Mouse (Mus musculus): ENCODE measurements around the gene Cdkal1.

Gene Cdkal1

DNA sequence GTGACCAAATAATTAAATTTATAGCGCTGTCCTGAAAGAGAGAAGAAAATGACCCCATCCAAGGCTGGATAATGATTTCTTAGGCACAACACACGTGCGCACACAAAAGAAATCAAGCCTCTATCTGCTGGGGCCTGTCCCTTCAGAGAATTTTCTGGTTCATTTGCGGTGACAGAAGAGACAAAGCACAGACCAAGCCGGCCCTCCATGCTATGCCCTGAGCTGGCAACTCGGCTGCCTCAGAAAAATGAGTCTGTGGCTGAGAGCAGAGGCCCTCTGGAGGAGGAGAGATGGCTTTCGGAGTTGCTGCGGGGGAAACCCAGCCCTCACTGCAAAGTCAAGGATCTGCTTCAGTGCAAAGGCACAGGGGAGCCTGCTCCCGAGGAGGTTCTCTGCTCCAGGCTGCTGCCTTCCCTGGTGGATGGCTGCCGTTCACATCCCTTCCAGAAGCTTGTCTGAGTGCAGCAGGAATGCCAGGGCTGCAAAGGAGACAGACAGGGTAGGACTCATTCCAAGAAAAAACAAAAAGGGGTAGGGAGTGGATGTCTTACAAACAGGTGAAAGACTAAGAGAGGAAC, 633.1 kb downstream of the Cdkal1 start:
- no peak for DNase-seq

DNA sequence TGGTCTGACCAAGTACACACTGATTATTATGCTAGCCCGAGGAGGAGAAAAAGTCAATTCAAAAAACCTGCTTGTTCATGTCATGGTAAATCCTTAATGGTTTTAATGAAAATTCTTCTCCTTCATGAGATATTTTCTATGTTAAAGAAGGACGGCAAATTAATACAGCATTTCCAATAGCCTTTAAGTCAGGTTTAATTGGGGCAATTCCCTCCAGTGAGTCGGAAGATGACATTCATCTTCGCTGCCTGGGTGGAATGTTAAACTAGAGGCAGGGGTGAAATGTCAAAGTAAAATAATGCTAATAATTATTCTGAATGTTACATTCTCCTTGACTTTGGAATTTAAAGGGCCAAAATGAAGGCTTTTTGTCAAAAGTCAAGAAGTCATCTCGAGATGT, 633.8 kb downstream of the Cdkal1 start:
- no peak for DNase-seq

DNA sequence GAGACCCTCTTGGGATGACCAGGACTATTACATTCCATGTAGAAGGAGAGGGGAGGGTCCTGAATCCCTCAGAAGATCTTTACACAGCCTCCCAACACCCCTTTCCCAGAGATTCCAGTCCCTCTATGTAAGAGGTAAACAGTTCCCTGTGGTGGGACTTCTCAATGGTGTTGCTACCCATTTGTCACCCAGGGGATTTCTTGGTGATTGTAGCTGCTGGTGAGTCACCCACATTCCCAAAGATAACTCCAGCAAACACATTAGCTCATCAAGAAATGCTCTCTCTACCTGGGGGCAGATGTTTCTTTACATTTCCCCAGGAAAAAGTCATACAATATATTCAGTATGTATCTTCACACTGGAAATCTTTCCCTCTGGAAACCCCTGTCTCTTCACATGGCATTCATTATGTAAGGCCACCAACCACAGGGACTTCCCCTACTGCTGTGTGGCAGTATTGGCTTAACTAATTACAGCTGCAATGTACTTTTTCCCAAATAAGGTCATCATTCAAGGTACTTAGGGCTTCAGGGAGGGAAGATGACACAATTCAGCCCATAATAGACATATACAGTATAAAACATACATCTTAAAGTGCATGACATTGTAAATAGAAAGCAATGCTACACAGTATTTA, 636.8 kb downstream of the Cdkal1 start:
- no peak for DNase-seq

GRCm38 (mm10) chr13:29210159-29211021, 645.1 kb downstream of the Cdkal1 start:
- DNase-seq, result no peak

DNA sequence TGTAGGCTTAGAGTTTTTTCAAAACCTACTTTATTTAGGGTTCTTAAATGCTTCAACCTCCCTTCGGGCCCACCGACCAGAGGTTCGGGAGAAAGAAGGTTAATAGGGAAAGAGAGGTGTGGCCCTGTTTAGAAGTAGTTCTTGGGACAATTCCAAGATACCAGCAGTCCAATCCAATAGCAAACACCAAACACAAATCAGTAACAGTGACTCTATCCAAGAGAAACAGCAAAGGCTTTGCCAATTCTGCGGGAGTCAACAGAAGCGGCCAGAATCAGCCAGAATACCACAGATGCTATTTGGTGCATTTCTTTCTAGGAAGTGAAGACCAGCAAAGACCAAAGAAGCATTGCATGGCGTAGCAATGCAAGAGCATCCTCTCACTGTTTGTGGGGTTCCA, 646.7 kb downstream of the Cdkal1 start:
- DNase-seq, result no peak

DNA sequence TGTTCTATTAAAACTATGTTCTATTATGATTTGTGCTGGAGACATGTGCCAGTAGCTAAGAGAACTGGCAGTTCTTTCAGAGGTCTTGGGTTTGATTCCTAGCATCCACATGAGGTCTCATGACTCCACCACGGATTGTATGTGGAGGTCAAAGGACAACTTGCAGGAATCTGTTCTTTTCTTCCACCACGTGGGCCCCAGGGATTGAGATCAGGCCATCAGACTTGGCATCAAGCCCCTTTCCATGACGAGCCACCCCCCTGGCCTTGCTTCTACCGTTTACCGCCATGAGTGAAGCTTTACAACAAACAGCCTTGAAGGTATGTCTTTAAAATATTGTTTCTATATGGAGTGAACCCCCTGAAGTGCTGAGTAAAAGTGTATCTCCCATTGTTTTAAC, 651.6 kb downstream of the Cdkal1 start:
- DNase-seq, result no peak

GRCm38 (mm10) chr13:29203426-29203825, 652.0 kb downstream of the Cdkal1 start:
- no peak for DNase-seq

GRCm38 (mm10) chr13:29202562-29202961, 652.9 kb downstream of the Cdkal1 start:
- no peak for DNase-seq

DNA sequence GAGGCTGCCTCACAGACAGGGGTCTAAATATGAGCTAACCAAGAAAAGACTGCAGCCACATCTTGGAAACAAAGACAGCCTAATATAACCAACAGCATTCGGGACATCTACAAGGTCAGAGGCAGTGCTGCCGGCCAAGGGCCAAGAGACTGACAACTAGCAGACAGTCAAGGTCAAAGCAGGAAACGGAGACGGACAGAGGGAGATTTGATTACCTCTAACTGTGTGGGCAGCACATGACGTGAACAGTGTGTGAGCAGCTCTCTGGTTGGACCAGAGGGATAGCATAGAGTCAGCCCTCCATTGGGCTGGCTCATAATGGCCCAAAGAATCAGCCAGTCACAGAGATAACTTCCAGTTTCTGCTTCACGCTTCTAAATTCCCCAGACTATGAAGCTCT, 655.8 kb downstream of the Cdkal1 start:
- DNase-seq, result no peak

DNA sequence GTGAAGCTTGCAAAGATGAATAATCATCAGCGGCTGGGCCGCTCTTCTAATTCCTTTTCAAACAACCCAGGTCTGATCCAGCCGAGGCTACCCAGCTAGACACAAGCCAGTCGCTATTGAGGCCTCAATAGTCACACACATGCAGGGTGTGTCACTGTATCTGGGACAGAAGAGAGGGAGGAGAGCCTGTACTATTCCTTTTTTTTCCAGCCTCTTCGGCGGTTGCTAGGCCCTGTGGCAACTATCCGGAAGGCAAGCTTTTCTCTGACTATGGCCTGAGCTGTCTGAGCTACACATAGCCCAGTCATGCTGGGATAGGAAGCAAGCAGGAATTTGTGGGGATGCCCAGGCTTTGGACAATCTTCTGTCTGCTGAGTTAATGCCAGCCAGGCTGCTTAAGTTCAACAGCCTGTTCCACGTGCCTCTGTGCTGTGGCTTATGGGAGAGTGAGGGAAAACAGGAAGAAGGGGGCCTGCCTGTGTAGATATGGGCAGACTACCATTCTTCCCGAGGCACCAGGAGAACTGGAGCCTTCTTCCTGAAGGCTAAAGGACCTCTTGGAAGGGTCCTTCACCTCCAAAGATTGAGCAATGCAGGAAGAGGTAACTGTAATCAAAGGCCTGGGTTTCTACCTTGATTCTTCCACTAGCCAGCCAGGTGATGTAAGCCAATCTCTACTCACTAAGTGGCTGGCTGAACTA, 658.5 kb downstream of the Cdkal1 start:
- no peak for DNase-seq

- no peak for DNase-seq
These were observed 659.8 kb downstream of the Cdkal1 start for GRCm38 (mm10) chr13:29195722-29196121.

DNA sequence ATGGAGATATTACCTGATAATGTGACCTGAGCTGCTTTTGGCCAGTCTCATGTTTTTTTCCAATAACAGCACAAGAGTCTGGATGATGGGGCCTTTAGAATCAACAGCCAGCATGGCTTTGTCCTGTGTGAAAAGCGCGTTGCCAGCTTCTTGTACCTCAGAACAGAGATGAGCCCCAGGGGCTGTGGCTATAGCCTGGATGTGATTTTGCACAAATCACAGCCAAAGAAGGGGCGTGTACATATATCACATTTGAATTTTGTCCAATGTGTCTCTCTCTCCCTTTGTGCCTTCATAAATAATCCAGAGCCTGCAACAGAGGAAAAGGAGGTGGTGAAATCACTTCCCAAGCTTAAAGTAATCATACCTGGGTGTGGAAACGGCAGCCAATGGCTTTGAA, 660.5 kb downstream of the Cdkal1 start:
- no peak for DNase-seq

DNA sequence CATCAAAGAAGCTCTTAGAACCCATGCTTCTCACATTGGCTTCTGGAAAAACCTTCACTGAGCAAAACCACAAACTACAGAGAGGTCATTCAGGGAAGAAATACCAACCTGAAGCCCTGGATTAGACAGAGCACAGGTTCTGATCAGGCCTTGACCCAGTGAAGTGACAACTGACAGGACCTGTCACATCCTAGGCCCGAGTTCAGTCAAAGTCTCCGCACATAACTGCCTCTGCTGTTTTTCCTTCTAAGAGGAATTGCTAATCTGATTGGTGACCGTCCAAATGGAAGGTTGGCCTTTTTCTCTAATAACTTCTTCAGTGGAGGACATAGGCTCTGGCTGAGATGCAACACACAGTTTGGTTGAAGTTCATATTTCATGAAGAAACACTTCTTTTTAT, 662.8 kb downstream of the Cdkal1 start:
- no peak for DNase-seq

DNA sequence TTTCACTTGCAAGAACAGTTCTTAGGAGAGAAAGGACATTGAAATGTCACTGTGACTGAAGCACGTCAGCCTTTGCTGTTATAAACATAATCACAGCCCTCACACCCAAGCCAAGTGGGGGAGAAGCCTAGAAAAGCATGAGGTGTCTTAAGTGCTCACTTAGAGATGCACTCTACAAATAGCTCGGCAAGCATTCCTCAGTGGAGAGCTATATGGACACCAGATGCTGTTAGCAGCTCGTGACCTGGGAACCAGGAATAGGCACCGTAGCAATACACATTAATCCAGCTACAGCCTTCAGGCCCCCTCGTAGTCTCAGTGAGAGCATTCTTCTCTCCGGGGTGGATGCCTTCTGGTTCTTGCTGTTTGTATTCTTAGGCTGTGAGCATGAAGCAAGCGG, 664.9 kb downstream of the Cdkal1 start:
- no peak for DNase-seq

DNA sequence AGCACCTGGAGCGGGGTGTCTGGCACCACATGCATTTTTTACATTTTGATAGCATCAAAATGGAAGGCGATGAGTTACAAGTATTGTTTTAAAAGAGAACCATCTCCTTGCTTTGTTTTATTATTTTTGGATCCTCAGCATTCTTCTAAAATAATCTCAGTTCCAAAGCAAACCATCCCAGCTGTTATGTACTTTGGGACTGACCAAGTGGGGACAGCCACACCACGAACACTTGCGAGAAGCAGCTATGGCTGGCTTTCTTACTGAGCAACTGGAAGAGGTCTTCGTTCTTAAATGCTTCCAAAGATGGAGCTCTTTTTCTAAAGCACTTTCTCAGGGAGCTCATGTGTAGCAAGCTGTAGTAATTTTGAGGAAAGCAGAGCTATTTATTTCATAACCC, 668.7 kb downstream of the Cdkal1 start:
- no peak for DNase-seq

DNA sequence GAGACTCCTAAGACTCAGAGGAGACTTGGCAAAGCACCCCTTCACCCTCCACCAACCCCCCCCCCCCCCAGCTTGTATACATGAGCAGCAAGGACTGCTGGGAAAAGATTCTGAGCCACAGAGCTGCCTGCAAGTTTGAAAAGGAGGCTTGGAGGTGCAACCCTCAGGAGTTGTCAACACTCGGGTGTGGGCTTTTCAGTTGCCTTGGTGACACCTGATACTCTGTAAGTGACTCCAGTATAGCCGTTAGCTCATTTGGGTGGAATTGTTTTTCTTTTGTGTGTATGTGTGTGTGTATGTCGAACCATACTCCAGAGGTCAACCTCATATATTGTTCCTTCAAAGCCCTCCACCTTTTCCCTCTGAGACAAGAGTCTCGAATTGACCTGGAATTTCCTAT, 669.9 kb downstream of the Cdkal1 start:
- no peak for DNase-seq

DNA sequence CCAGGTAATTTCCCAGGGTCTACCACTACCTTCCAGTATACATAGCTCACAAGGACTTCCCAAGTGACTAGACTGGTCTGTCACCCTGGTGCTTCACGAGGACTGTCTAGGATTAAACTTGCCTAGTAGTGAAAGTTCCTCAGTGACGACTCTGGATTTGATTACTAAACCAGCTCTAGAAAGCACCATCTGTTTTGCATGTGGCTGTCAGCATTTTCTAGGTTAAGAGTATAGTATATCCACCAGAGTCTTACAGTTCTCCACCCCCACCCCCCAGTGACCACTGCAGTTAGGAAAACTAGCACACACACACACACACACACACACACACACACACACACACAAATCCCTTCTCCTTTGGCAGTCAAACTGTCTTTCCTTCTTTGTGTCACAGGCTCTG, 670.9 kb downstream of the Cdkal1 start:
- no peak for DNase-seq

- no peak for DNase-seq
These were observed 675.6 kb downstream of the Cdkal1 start for GRCm38 (mm10) chr13:29179861-29180260.

- no peak for DNase-seq
These were observed 676.2 kb downstream of the Cdkal1 start for GRCm38 (mm10) chr13:29179260-29179659.

- DNase-seq, result no peak
These were observed 677.5 kb downstream of the Cdkal1 start for GRCm38 (mm10) chr13:29177889-29178486.

DNA sequence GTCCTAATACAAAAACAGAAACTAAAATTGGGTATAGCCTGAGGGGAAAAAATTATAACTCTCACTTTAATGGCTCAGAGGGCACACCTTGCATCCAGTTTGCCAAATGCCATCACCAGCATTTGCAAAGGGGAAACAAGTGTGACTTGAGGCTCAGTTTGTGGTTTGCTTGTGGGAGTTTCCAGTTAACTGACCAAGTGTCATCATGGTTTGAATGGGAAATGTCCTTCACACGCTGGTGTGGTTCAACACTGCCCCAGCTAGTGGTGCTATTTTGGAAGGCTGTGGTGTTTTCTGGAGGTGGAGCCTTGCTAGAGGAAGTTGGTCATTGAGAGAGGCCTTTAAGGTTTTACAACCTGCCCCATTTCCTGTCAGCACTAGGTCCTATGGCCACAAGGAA, 686.1 kb downstream of the Cdkal1 start:
- DNase-seq, result no peak

DNA sequence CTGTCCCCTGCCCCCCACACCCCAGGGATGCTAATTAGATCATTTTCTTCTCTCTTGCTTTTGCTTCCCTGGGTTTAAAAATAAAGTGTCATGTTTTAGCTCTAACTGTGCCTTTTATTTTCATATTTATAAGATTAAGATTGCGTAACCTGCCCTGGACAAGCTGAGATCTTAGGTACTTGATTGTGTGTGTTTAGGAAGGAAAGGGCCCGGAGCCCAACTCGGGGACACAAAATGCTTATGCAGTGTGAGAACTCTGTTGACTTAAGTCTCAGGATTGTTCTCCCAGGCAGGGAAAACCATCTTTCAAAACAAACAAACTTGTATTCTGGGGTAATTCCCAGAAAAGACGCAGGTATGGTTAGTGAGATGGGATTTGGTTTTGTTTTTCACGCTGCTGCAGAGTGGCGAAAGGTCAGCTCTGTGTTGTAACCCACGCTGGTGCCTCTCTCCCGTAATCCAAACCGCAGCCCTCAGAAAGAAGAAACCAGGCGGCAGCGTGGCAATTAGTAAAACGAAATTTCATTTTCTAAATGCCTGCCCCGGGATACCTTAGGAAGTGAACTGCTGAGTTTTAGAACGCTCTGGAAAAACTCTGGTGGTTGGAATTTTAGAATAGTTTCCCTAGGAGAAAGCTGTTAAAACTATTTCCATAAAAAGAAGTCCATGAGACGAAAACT, 690.5 kb downstream of the Cdkal1 start:
- DNase-seq, result no peak

All from cerebellum, adult 9-11 months (tissue).